Mouse (Mus musculus): Measurements from ENCODE around the gene Slc44a1. TPM values are rescaled to one million over a fixed set of nuclear protein-coding genes. Genes with fewer than 3 reads are reported as not detected.

The Slc44a1 gene
- polyA plus RNA-seq, 2 experiments, result 26.6 to 56.4 TPM

DNA sequence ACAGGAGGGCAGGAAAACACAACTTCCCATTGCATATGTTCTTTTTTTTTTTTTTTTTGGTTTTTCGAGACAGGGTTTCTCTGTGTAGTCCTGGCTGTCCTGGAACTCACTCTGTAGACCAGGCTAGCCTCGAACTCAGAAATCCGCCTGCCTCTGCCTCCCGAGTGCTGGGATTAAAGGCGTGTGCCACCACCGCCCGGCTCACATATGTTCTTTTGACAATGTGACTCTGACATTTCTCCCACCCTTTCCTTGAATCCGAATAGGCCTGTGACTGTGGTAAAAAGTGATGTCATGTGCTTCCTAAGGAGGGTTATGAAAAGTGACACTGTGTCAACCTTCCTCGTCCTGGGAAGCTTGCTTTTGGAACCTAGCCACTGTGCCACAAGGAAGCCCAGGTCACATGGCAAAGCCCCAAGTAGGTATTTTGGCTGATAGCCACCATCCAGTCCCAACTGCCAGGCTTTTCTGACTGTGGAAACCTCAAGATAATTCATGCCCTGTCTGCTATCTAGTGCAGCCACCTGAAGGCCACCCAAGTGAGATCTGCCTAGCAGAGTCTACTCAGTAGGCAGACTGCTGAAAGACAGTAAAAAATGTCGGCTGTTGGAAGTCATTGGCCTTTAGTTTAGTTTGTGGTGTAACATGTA, 8.5 kb upstream of the Slc44a1 start:
- ATAC-seq (ENCODE audit: low FRiP score, low read depth), result no peak
- 90% methylated on average over 9 of the region's 10 CpGs for WGBS
- Histone ChIP-seq H3K9me3 (ENCODE audit: control insufficient read depth, low read length) (no peaks in the 10 kb centered on the region), H3K4me2 (replicated peaks; ENCODE audit: low read depth, low read length, severe bottlenecking) (no peak overlapping the region), H3K4me3 (replicated peaks; ENCODE audit: low read length) (no peak overlapping the region), H3K27ac (replicated peaks; ENCODE audit: low read depth, low read length) (no peak overlapping the region), H3K4me1 (ENCODE audit: control insufficient read depth, insufficient read depth, low read length) (no peaks in the 10 kb centered on the region), H3K9ac (ENCODE audit: low read depth, low read length, severe bottlenecking) (no peak overlapping the region), H3K27me3 (ENCODE audit: control insufficient read depth, insufficient read depth, low read length) (no peaks in the 10 kb centered on the region), H3K36me3 (ENCODE audit: control insufficient read depth, insufficient read depth, low read length) (no peaks in the 10 kb centered on the region)
- no peak for TF ChIP-seq POLR2A (IDR thresholded peaks at IDR 0.05; ENCODE audit: borderline replicate concordance, extremely low read depth, insufficient read depth, insufficient read length)
- DNase-seq (ENCODE audit: low spot score), result no peak

DNA sequence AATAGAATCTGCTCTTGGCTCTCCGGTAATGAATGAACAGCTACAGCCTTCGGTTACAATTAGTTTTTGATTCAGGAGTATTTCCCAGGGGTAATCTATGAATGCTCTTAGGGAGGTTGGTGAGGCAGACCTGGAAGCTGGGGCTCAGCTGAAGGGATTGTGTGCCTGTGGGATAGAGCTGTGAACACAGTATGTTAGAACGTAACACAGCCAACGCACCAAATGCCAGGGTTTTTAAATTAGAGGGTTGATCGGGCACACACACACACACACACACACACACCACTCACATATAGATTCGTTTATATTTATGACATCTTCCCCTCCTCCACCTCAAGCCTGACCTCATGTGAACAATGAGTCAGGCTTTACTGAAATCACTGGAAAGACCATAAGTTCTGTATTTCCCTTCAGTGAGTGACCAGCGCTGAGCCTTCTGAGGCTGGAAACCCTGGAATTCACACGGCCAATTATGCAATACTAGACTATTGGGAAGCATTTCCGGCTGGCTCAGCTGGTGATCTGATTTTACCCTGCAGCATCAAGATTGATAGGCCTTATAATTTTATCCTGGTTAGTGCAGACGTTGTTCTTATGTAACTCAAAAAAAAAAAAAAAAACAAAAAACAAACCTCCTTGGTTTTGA, 3.0 kb upstream of the Slc44a1 start:
- DNase-seq (ENCODE audit: low spot score) (no peak), ATAC-seq (ENCODE audit: low FRiP score, low read depth) (no peak)
- no peak for TF ChIP-seq POLR2A (IDR thresholded peaks at IDR 0.05; ENCODE audit: borderline replicate concordance, extremely low read depth, insufficient read depth, insufficient read length)
- Histone ChIP-seq H3K27me3 (ENCODE audit: control insufficient read depth, insufficient read depth, low read length) (no peaks in the 10 kb centered on the region), H3K9me3 (ENCODE audit: control insufficient read depth, low read length) (no peaks in the 10 kb centered on the region), H3K4me1 (ENCODE audit: control insufficient read depth, insufficient read depth, low read length) (peaks cover 15% of the 10 kb centered on the region; the same call in 1 of the 2 replicates), H3K36me3 (ENCODE audit: control insufficient read depth, insufficient read depth, low read length) (no peaks in the 10 kb centered on the region), H3K27ac (replicated peaks; ENCODE audit: low read depth, low read length) (no peak overlapping the region), H3K9ac (ENCODE audit: low read depth, low read length, severe bottlenecking) (no peak overlapping the region), H3K4me2 (replicated peaks; ENCODE audit: low read depth, low read length, severe bottlenecking) (no peak overlapping the region), H3K4me3 (replicated peaks; ENCODE audit: low read length) (no peak overlapping the region)
- WGBS, result 34% methylated on average over 10 of the region's 10 CpGs

- Histone ChIP-seq H3K36me3 (ENCODE audit: control insufficient read depth, insufficient read depth, low read length) (no peaks in the 10 kb centered on the region), H3K4me2 (replicated peaks; ENCODE audit: low read depth, low read length, severe bottlenecking) (no peak overlapping the region), H3K27ac (replicated peaks; ENCODE audit: low read depth, low read length) (no peak overlapping the region), H3K9me3 (ENCODE audit: control insufficient read depth, low read length) (no peaks in the 10 kb centered on the region), H3K27me3 (ENCODE audit: control insufficient read depth, insufficient read depth, low read length) (no peaks in the 10 kb centered on the region), H3K9ac (ENCODE audit: low read depth, low read length, severe bottlenecking) (no peak overlapping the region), H3K4me3 (replicated peaks; ENCODE audit: low read length) (no peak overlapping the region), H3K4me1 (ENCODE audit: control insufficient read depth, insufficient read depth, low read length) (peaks cover 20% of the 10 kb centered on the region)
- no peak for TF ChIP-seq POLR2A (IDR thresholded peaks at IDR 0.05; ENCODE audit: borderline replicate concordance, extremely low read depth, insufficient read depth, insufficient read length)
- DNase-seq (ENCODE audit: low spot score), result no peak
- ATAC-seq (ENCODE audit: low FRiP score, low read depth), result no peak
- 61% methylated on average over 2 of the region's 2 CpGs for WGBS
Observed at GRCm38 (mm10) chr4:53438386-53438785, 1.8 kb upstream of the Slc44a1 start.

DNA sequence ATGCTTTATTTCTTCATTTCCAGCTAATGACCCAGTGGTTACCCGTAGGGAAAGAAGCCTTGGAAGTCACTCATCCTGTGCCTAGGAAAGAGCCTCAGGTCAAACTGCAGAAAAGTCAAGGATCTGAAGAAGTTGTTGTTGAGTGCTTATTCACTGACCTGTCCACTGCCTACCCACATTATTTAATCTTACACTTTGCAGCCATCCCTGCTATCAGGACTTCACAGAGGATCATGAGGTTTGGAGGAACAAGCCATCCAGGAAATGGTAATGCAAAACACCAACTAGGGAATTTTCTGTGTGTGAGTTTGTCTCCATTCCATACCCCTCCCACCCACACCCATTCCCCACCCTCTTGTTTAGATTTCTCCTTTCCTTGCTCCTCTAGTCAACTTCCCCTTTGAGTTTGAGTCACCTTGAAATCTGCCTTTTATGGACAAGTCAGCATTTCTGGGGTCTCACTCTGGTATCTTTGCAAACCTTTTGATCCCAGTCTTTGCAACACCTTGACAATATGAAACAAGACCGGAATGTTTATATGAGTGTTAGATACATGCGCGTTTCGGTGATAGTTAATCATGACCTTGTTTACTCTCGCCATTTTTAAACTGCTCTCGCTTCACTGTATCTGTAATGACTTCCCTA, 1.3 kb upstream of the Slc44a1 start:
- DNase-seq (ENCODE audit: low spot score) (no peak), ATAC-seq (ENCODE audit: low FRiP score, low read depth) (no peak)
- H3K36me3 ChIP-seq (ENCODE audit: control insufficient read depth, insufficient read depth, low read length), result no peaks in the 10 kb centered on the region
- WGBS, result 76% methylated on average over 7 of the region's 7 CpGs
- H3K27me3 ChIP-seq (ENCODE audit: control insufficient read depth, insufficient read depth, low read length), result no peaks in the 10 kb centered on the region
- no peak for TF ChIP-seq POLR2A (IDR thresholded peaks at IDR 0.05; ENCODE audit: borderline replicate concordance, extremely low read depth, insufficient read depth, insufficient read length)
- H3K9me3 ChIP-seq (ENCODE audit: control insufficient read depth, low read length), result no peaks in the 10 kb centered on the region
- peak overlapping the region; percentile 98; the same call in 1 of the 2 replicates for H3K4me2 ChIP-seq (replicated peaks; ENCODE audit: low read depth, low read length, severe bottlenecking)
- H3K4me3 ChIP-seq (replicated peaks; ENCODE audit: low read length), result no peak overlapping the region
- no peak overlapping the region for H3K9ac ChIP-seq (ENCODE audit: low read depth, low read length, severe bottlenecking)
- H3K27ac ChIP-seq (replicated peaks; ENCODE audit: low read depth, low read length), result no peak overlapping the region
- peaks cover 20% of the 10 kb centered on the region for H3K4me1 ChIP-seq (ENCODE audit: control insufficient read depth, insufficient read depth, low read length)

DNA sequence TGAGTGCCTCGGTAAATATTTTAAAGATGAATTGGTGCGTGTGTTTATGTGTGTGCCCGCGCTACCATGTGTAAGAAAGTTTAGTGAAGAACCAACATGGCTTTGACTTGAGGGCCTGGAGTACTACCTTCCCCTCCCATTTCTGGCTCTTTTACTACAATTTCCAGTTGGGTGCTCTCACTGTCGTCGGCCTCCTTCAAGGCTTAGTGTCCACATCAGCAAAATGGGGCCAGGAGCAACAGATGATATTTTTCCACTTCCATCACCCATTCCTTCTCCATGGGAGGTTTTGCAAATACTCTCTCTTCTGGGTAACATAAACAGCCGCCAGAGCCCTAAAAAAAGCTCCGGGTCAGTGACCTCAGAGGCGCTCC, 590 bp upstream of the Slc44a1 start:
- Histone ChIP-seq H3K27ac (replicated peaks; ENCODE audit: low read depth, low read length) (peak overlapping the region; percentile 79), H3K4me2 (replicated peaks; ENCODE audit: low read depth, low read length, severe bottlenecking) (peak overlapping the region; percentile 98), H3K36me3 (ENCODE audit: control insufficient read depth, insufficient read depth, low read length) (no peaks in the 10 kb centered on the region), H3K9me3 (ENCODE audit: control insufficient read depth, low read length) (no peaks in the 10 kb centered on the region), H3K4me1 (ENCODE audit: control insufficient read depth, insufficient read depth, low read length) (peaks cover 20% of the 10 kb centered on the region), H3K9ac (ENCODE audit: low read depth, low read length, severe bottlenecking) (peak overlapping the region; percentile 86), H3K4me3 (replicated peaks; ENCODE audit: low read length) (peak overlapping the region; percentile 89), H3K27me3 (ENCODE audit: control insufficient read depth, insufficient read depth, low read length) (no peaks in the 10 kb centered on the region)
- no peak for ATAC-seq (ENCODE audit: low FRiP score, low read depth)
- no peak for DNase-seq (ENCODE audit: low spot score)
- TF ChIP-seq POLR2A (IDR thresholded peaks at IDR 0.05; ENCODE audit: borderline replicate concordance, extremely low read depth, insufficient read depth, insufficient read length), result no peak
- 15% methylated on average over 9 of the region's 9 CpGs for WGBS

Measured in limb, embryonic 14.5 days (tissue).